Comparison of ENCODE assay signal across 23 mouse cellular contexts in the genomic region with DNA sequence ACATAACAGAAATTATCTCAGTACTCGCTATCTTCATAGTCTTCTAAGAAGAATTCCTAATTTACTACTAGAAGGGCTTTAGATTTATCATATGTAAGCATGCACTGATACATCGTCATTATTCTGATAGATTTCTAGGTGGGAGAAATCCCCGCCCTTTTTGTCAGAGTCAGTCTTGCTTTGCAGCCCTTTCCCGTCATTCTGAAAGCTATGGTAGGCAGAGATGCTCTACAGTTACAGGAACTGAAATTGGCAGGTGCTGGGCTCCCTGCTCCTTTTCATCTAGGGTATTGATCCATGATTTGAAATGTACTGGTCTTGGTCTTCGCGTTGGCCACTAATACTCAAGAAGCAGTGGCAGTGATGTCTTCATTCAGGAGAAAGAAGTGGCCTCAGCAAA. TPM values are rescaled to one million over a fixed set of nuclear protein-coding genes. Genes with fewer than 3 reads are reported as not detected.
A peak's percentile ranks its signal among the peaks of the same experiment; 100 is the strongest.
DNase-seq lines count a peak whose midpoint lies in the region; ATAC-seq and TF ChIP-seq lines count a peak whose summit lies in the region.
"Had no signal": no experiment of that assay in that cellular context is flagged by ENCODE, and none has a peak within 500 bp of the region (broad histone marks: within the 10 kb centered on the region; RNA-seq: fewer than 3 reads in every experiment).

No protein-coding gene starts in this region.

- TF ChIP-seq RAD21 in CH12.LX (IDR thresholded peaks at IDR 0.05; ENCODE audit: low read depth, low read length), result no peak

- 0 out of 2 replicates have a peak overlapping the region, but pooled peaks have one; percentile 56 for H3K27ac ChIP-seq in liver, postnatal 0 days (ENCODE audit: low read depth)
- no peak overlapping the region for H3K27ac ChIP-seq in liver, embryonic 11.5 days (ENCODE audit: low read depth, low read length)
- peak overlapping the region; percentile 72 for H3K27ac ChIP-seq in CH12.LX (ENCODE audit: insufficient read depth, low read depth)
- H3K27ac ChIP-seq in midbrain, embryonic 10.5 days (replicated peaks), result no peak overlapping the region

- no peaks in the 10 kb centered on the region for H3K9me3 ChIP-seq in liver, postnatal 0 days (ENCODE audit: low read length)
- H3K9me3 ChIP-seq in liver, embryonic 11.5 days (ENCODE audit: control insufficient read depth, low read length), result no peaks in the 10 kb centered on the region
- peaks cover 5% of the 10 kb centered on the region for H3K9me3 ChIP-seq in CH12.LX (replicated peaks; ENCODE audit: low read length)
- H3K9me3 ChIP-seq in midbrain, embryonic 10.5 days (replicated peaks), result peaks cover 14% of the 10 kb centered on the region

- DNase-seq in liver, postnatal 0 days, result no peak
- DNase-seq in liver, embryonic 11.5 days (ENCODE audit: low spot score), result no peak
- peak; percentile 18 for DNase-seq in A20 (ENCODE audit: low read depth, low spot score)
- DNase-seq in CH12.LX (ENCODE audit: extremely low read depth), result peak; percentile 86
- no peak for DNase-seq in midbrain, embryonic 10.5 days (ENCODE audit: low spot score)
- DNase-seq: adrenal gland, adult 2 months; adrenal gland, adult 8-10 months; adrenal gland, postnatal 10 days; adrenal gland, postnatal 14 days; adrenal gland, postnatal 25 days; adrenal gland, postnatal 36 days; B cell, adult 2 months; cerebellum, adult 11 months; cerebellum, adult 11-12 months; cerebellum, adult 18-20 months; cerebellum, adult 2 months; cerebellum, adult 8-10 months had no signal

- WGBS in liver, postnatal 0 days (ENCODE audit: insufficient replicate concordance), result 74% methylated on average over 6 of the region's 6 CpGs
- 89% methylated on average over 6 of the region's 6 CpGs for WGBS in liver, embryonic 11.5 days
- 97% methylated on average over 6 of the region's 6 CpGs for WGBS in midbrain, embryonic 10.5 days

- H3K4me2 ChIP-seq in liver, postnatal 0 days (ENCODE audit: low read depth, low read length), result peak overlapping the region; percentile 14; the same call in 1 of the 2 replicates
- H3K4me2 ChIP-seq in liver, embryonic 11.5 days, result no peak overlapping the region
- peak overlapping the region; percentile 74 for H3K4me2 ChIP-seq in CH12.LX (ENCODE audit: insufficient read depth, low read depth, poor library complexity, severe bottlenecking)

- no peak overlapping the region for H3K4me3 ChIP-seq in liver, postnatal 0 days (ENCODE audit: low read depth, low read length)
- no peak overlapping the region for H3K4me3 ChIP-seq in liver, embryonic 11.5 days (ENCODE audit: low read depth, low read length)
- peak overlapping the region in 1 of 3 experiments; percentile 26 for H3K4me3 ChIP-seq in CH12.LX (replicated peaks in 1 of 3; ENCODE audit: low read depth in 2 of 3, low read length in 2 of 3, poor library complexity in 1 of 3)
- no peak overlapping the region for H3K4me3 ChIP-seq in midbrain, embryonic 10.5 days

- H3K36me3 ChIP-seq in liver, postnatal 0 days (replicated peaks; ENCODE audit: insufficient read depth, low read length), result no peaks in the 10 kb centered on the region
- no peaks in the 10 kb centered on the region for H3K36me3 ChIP-seq in liver, embryonic 11.5 days (ENCODE audit: control insufficient read depth, insufficient read depth, low read length)
- H3K36me3 ChIP-seq in CH12.LX (replicated peaks in 1 of 2; ENCODE audit: control insufficient read depth in 1 of 2, insufficient read depth in 1 of 2, low read length in 1 of 2), result no peaks in the 10 kb centered on the region
- peaks cover 84% of the 10 kb centered on the region for H3K36me3 ChIP-seq in midbrain, embryonic 10.5 days
- H3K36me3 ChIP-seq: G1E had no signal

- dilution Hi-C loops in CH12.LX (cut with MboI; ENCODE audit: extremely low pct_ligation_motif_present, extremely low pct_unique_long_range_greater_than_20kb, low sequenced_read_pairs), result no loop called here

- no peak for TF ChIP-seq CTCF in liver, postnatal 0 days (IDR thresholded peaks at IDR 0.05; ENCODE audit: low read depth)
- no peak for TF ChIP-seq CTCF in CH12.LX (conservative IDR thresholded peaks at IDR 0.05 in 1 of 2, IDR thresholded peaks at IDR 0.05 in 1 of 2; ENCODE audit: low read depth in 2 of 2, low read length in 2 of 2)

- no peaks in the 10 kb centered on the region; the same call in 1 of the 2 replicates for H3K4me1 ChIP-seq in liver, postnatal 0 days (ENCODE audit: insufficient read depth)
- H3K4me1 ChIP-seq in liver, embryonic 11.5 days (replicated peaks; ENCODE audit: control insufficient read depth, insufficient read depth, low read length), result no peaks in the 10 kb centered on the region
- peaks cover 3 to 26% of the 10 kb centered on the region in 2 experiments; a peak in 2 of 4 replicates for H3K4me1 ChIP-seq in CH12.LX (ENCODE audit: control insufficient read depth in 1 of 2, insufficient read depth in 2 of 2)
- no peaks in the 10 kb centered on the region for H3K4me1 ChIP-seq in midbrain, embryonic 10.5 days

- in situ Hi-C loops in CH12.LX (cut with MboI; ENCODE audit: low pct_ligation_motif_present, low pct_unique_long_range_greater_than_20kb, low sequenced_read_pairs), result loop anchor here (25.0 kb wide), 1 partner anchor 360 kb away; no protein-coding TSS in a partner anchor

- H3K9ac ChIP-seq in liver, postnatal 0 days (replicated peaks), result no peak overlapping the region
- H3K9ac ChIP-seq in liver, embryonic 11.5 days (ENCODE audit: low read depth, low read length), result no peak overlapping the region
- no peak overlapping the region for H3K9ac ChIP-seq in CH12.LX (ENCODE audit: insufficient read depth, low read depth)

- no peaks in the 10 kb centered on the region for H3K79me2 ChIP-seq in CH12.LX (replicated peaks; ENCODE audit: control insufficient read depth, extremely low read depth, insufficient read depth, poor library complexity, severe bottlenecking)

- H3K27me3 ChIP-seq in liver, postnatal 0 days (ENCODE audit: insufficient read depth, low read length), result no peaks in the 10 kb centered on the region
- no peaks in the 10 kb centered on the region for H3K27me3 ChIP-seq in liver, embryonic 11.5 days (replicated peaks; ENCODE audit: control insufficient read depth, insufficient read depth, low read length)
- no peaks in the 10 kb centered on the region for H3K27me3 ChIP-seq in CH12.LX (replicated peaks)
- no peaks in the 10 kb centered on the region for H3K27me3 ChIP-seq in midbrain, embryonic 10.5 days (ENCODE audit: low read depth, poor library complexity, severe bottlenecking)
- H3K27me3 ChIP-seq: Patski had no signal

- no peak for TF ChIP-seq POLR2A in CH12.LX (IDR thresholded peaks at IDR 0.05; ENCODE audit: low read depth, low read length)

- no peak for TF ChIP-seq EP300 in liver, postnatal 0 days (IDR thresholded peaks at IDR 0.05; ENCODE audit: low read depth)
- peak; percentile 99 for TF ChIP-seq EP300 in CH12.LX (IDR thresholded peaks at IDR 0.05; ENCODE audit: low read length)

- no peak for ATAC-seq in liver, postnatal 0 days
- ATAC-seq in liver, embryonic 11.5 days (replicated peaks; ENCODE audit: low FRiP score), result no peak
- no peak for ATAC-seq in inflammation-experienced regulatory T-cells, adult 6 months
- ATAC-seq: activated CD4-positive, CD25-positive, alpha-beta regulatory T cell, adult 4 months; CD4-positive, CD25-positive, alpha-beta regulatory T cell, adult 4 months had no signal

TF ChIP-seq in CH12.LX, 34 proteins besides CTCF, POLR2A, EP300 and RAD21 (continues in another document):
- no peak for TF ChIP-seq NRF1 (IDR thresholded peaks at IDR 0.05; ENCODE audit: low read depth, low read length)
- TF ChIP-seq TBP (conservative IDR thresholded peaks at IDR 0.05; ENCODE audit: low read depth, low read length), result peak; percentile 50; the same call in 1 of the 2 replicates
- TF ChIP-seq HCFC1 (IDR thresholded peaks at IDR 0.05; ENCODE audit: low read depth, low read length), result no peak
- TF ChIP-seq ETS1 (conservative IDR thresholded peaks at IDR 0.05; ENCODE audit: low read depth, low read length), result no peak; the same call in 1 of the 2 replicates
- TF ChIP-seq KAT2A (IDR thresholded peaks at IDR 0.05; ENCODE audit: insufficient replicate concordance, low read length), result no peak
- no peak for TF ChIP-seq MXI1 (IDR thresholded peaks at IDR 0.05; ENCODE audit: low read depth, low read length)
- TF ChIP-seq MAX (IDR thresholded peaks at IDR 0.05; ENCODE audit: low read length), result no peak; the same call in 1 of the 2 replicates
- TF ChIP-seq PAX5 (IDR thresholded peaks at IDR 0.05; ENCODE audit: low read length), result no peak
- peak; percentile 77 for TF ChIP-seq MEF2A (IDR thresholded peaks at IDR 0.05; ENCODE audit: borderline replicate concordance, low read depth, low read length)
- no peak for TF ChIP-seq POLR2AphosphoS2 (IDR thresholded peaks at IDR 0.05; ENCODE audit: low read depth, low read length)
- TF ChIP-seq USF1 (IDR thresholded peaks at IDR 0.05; ENCODE audit: low read depth, low read length), result no peak
- no peak for TF ChIP-seq UBTF (IDR thresholded peaks at IDR 0.05; ENCODE audit: low read depth, low read length)
- no peak for TF ChIP-seq SIN3A (IDR thresholded peaks at IDR 0.05; ENCODE audit: low read length)
- TF ChIP-seq CHD2 (IDR thresholded peaks at IDR 0.05; ENCODE audit: low read length), result peak; percentile 76
- TF ChIP-seq ZMIZ1 (IDR thresholded peaks at IDR 0.05; ENCODE audit: low read depth, low read length), result no peak
- no peak for TF ChIP-seq ZKSCAN1 (IDR thresholded peaks at IDR 0.05; ENCODE audit: borderline replicate concordance, low read depth, low read length)
- no peak for TF ChIP-seq USF2 (conservative IDR thresholded peaks at IDR 0.05; ENCODE audit: low read depth, low read length)
- TF ChIP-seq BHLHE40 (IDR thresholded peaks at IDR 0.05; ENCODE audit: low read depth, low read length), result peak; percentile 66; the same call in 1 of the 2 replicates
- no peak for TF ChIP-seq ZC3H11A (IDR thresholded peaks at IDR 0.05; ENCODE audit: low read depth, low read length)
- TF ChIP-seq TCF12 (IDR thresholded peaks at IDR 0.05; ENCODE audit: low read depth, low read length), result peak; percentile 97
- TF ChIP-seq NELFE (IDR thresholded peaks at IDR 0.05; ENCODE audit: low read depth, low read length), result no peak
- TF ChIP-seq JUND (conservative IDR thresholded peaks at IDR 0.05; ENCODE audit: low read depth, low read length), result peak; percentile 92
- no peak for TF ChIP-seq MAZ (IDR thresholded peaks at IDR 0.05; ENCODE audit: low read depth, low read length)

RNA-seq across cellular contexts. Expression of a gene that starts 22.3 kb away (rescaled TPM):
- 4.4 and 4.8 TPM in 2 replicates for polyA plus RNA-seq in liver, postnatal 0 days (2015; fragmentation: Nextera tagmentation; extraction: Ambion mirVana)
- 17.8 and 18.8 TPM in 2 replicates for polyA plus RNA-seq in liver, embryonic 11.5 days (2014; fragmentation: Nextera tagmentation; extraction: Ambion mirVana)
- total RNA-seq in CH12.LX (2012; rRNA removed) (not detected in 2 replicates), CH12.LX (2014; rRNA removed) (not detected in 2 replicates)
- not detected in 2 replicates for polyA plus RNA-seq in CH12.LX (2012; ENCODE audit: insufficient read length, low read depth)
- polyA plus RNA-seq in inflammation-experienced regulatory T-cells, adult 6 months (2017; shearing (Covaris generic)), result under 1 TPM in 1 of 3 experiments, not detected in 2; 0.17 TPM
- polyA plus RNA-seq in midbrain, embryonic 10.5 days (2016; fragmentation: Nextera tagmentation; extraction: Ambion mirVana), result 36.6 and 37.7 TPM in 2 replicates
- total RNA-seq: MEL had no signal
- polyA plus RNA-seq: activated CD4-positive, CD25-positive, alpha-beta regulatory T cell, adult 4 months; G1E had no signal

Comparison
In these comparisons a context has a peak if more than half of its experiments do, and no peak if none do; other contexts are left out.
1. H3K27ac ChIP-seq: peak in liver, postnatal 0 days (single experiment) and CH12.LX (single experiment); none in liver, embryonic 11.5 days (single experiment) and midbrain, embryonic 10.5 days (single experiment).
2. DNase-seq: peak in A20 (single experiment) and CH12.LX (single experiment); none in liver, postnatal 0 days (single experiment), liver, embryonic 11.5 days (single experiment) and midbrain, embryonic 10.5 days (single experiment).